Mouse (Mus musculus): ENCODE data around the gene Epn2. TPM values are rescaled to one million over a fixed set of nuclear protein-coding genes. Genes with fewer than 3 reads are reported as not detected.

The Epn2 gene
- polyA plus RNA-seq, 1 experiment from 2014 or later, result 20.9 TPM

DNA sequence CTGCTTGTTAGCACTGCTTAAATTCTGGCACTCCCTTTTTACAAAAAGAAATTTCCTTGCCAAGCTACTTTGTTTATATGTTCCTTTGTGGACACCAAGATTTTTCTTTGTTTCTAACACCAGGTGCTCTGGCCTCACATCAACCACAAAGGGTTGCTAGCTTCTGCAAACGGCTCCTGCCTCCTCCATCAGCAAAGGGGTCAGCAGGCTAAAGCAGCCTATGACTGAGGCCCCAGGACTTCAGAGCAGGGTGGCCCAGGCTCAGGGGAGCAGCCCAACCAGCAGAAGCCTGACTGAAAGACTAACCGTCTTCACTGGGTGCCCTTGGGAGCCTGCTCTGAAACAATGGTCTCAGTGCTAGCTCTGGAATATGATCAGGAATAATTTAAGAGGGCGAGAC, 22.0 kb upstream of the Epn2 start:
- H3K27ac ChIP-seq (ENCODE audit: low read length), result no peak overlapping the region
- no peak overlapping the region for H3K4me3 ChIP-seq (replicated peaks; ENCODE audit: low read length)
- 0 out of 2 replicates have a peak, but pooled peaks cover under 1% of the 10 kb centered on the region for H3K9me3 ChIP-seq (replicated peaks; ENCODE audit: control insufficient read depth, low read length)
- no peak overlapping the region for H3K4me2 ChIP-seq (ENCODE audit: low read depth, low read length)
- no peaks in the 10 kb centered on the region for H3K36me3 ChIP-seq (ENCODE audit: control insufficient read depth, insufficient read depth, low read length)
- no peak overlapping the region for H3K9ac ChIP-seq (ENCODE audit: low read length)
- ATAC-seq (ENCODE audit: insufficient read depth, low FRiP score), result no peak
- WGBS, result 53% methylated on average over 3 of the region's 3 CpGs
- H3K27me3 ChIP-seq (ENCODE audit: control insufficient read depth, insufficient read depth, low read length), result no peaks in the 10 kb centered on the region
- no peaks in the 10 kb centered on the region for H3K4me1 ChIP-seq (ENCODE audit: control insufficient read depth, insufficient read depth, low read length)

DNA sequence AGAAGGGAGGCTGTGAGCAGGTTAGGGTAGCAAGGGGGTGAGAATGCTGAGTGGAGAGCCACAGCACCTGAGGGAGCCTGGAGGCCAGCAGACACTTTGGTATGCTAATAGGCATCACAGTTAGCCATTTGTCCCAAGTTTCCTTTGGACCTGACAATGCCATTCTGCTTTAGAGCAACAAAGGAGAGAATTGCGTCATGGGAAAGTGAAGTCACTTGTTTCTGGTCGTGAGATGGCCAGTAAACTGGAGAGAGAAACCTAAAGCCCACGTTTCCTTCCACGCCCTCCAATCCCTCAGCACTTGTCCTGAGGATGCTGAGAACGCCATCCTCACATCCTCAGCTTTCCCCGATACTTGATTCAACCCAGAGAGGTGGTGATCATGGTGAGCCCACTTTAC, 18.9 kb upstream of the Epn2 start:
- no peaks in the 10 kb centered on the region for H3K27me3 ChIP-seq (ENCODE audit: control insufficient read depth, insufficient read depth, low read length)
- no peaks in the 10 kb centered on the region for H3K36me3 ChIP-seq (ENCODE audit: control insufficient read depth, insufficient read depth, low read length)
- no peak overlapping the region for H3K4me3 ChIP-seq (replicated peaks; ENCODE audit: low read length)
- no peak overlapping the region for H3K27ac ChIP-seq (ENCODE audit: low read length)
- no peaks in the 10 kb centered on the region for H3K9me3 ChIP-seq (replicated peaks; ENCODE audit: control insufficient read depth, low read length)
- WGBS, result 54% methylated on average over 6 of the region's 6 CpGs
- no peak overlapping the region for H3K9ac ChIP-seq (ENCODE audit: low read length)
- ATAC-seq (ENCODE audit: insufficient read depth, low FRiP score), result no peak
- H3K4me1 ChIP-seq (ENCODE audit: control insufficient read depth, insufficient read depth, low read length), result no peaks in the 10 kb centered on the region
- H3K4me2 ChIP-seq (ENCODE audit: low read depth, low read length), result no peak overlapping the region

DNA sequence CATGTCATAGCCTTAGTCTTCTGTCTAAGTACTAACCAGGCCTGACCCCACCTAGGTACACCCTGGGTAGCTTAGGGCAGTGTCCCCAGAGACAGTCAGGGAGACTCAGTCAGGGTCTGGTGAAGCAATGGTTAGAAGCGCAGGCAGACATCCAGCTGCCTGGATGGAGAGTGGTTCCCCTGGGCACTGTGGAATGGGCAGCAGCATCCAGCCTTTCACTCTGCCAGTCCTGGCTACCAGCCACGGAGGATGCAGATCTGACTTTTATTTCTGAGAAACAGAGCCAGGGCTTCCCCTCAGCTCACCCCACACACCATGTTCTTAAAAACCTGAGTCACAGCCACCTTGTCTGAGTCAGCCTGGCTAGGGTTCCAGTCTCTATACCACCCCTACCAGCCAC, 18.0 kb upstream of the Epn2 start:
- no peak for ATAC-seq (ENCODE audit: insufficient read depth, low FRiP score)
- H3K27me3 ChIP-seq (ENCODE audit: control insufficient read depth, insufficient read depth, low read length), result no peaks in the 10 kb centered on the region

DNA sequence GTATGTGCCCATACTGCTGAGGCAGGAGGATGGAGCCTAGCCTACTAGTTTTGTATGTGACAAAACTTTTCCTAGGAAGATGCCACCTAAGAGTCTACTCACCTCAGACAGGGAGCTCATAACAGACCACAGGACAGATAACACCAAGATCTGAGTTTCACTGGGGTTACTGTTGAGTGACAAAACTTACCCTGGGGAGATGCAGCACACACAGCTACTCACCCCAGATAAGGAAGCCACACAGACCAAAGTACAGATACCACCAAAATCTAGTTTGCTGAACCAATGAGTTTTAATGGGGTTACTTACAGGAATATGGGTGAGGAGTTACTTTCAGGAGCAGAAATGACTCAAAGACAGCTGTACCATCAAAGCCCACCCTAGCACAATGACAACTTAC, 13.6 kb upstream of the Epn2 start:
- no peaks in the 10 kb centered on the region for H3K4me1 ChIP-seq (ENCODE audit: control insufficient read depth, insufficient read depth, low read length)
- ATAC-seq (ENCODE audit: insufficient read depth, low FRiP score), result no peak
- no peak overlapping the region for H3K4me2 ChIP-seq (ENCODE audit: low read depth, low read length)
- H3K4me3 ChIP-seq (replicated peaks; ENCODE audit: low read length), result no peak overlapping the region
- H3K9me3 ChIP-seq (replicated peaks; ENCODE audit: control insufficient read depth, low read length), result no peaks in the 10 kb centered on the region
- H3K9ac ChIP-seq (ENCODE audit: low read length), result no peak overlapping the region
- no peaks in the 10 kb centered on the region for H3K36me3 ChIP-seq (ENCODE audit: control insufficient read depth, insufficient read depth, low read length)
- H3K27ac ChIP-seq (ENCODE audit: low read length), result no peak overlapping the region
- H3K27me3 ChIP-seq (ENCODE audit: control insufficient read depth, insufficient read depth, low read length), result no peaks in the 10 kb centered on the region

More for the DNA sequence above, 18.0 kb upstream of the Epn2 start:
- H3K9ac ChIP-seq (ENCODE audit: low read length), result no peak overlapping the region
- 73% methylated on average over 2 of the region's 2 CpGs for WGBS
- H3K4me3 ChIP-seq (replicated peaks; ENCODE audit: low read length), result no peak overlapping the region
- H3K9me3 ChIP-seq (replicated peaks; ENCODE audit: control insufficient read depth, low read length), result no peaks in the 10 kb centered on the region
- no peaks in the 10 kb centered on the region for H3K4me1 ChIP-seq (ENCODE audit: control insufficient read depth, insufficient read depth, low read length)
- no peaks in the 10 kb centered on the region for H3K36me3 ChIP-seq (ENCODE audit: control insufficient read depth, insufficient read depth, low read length)
- no peak overlapping the region for H3K27ac ChIP-seq (ENCODE audit: low read length)
- no peak overlapping the region for H3K4me2 ChIP-seq (ENCODE audit: low read depth, low read length)

DNA sequence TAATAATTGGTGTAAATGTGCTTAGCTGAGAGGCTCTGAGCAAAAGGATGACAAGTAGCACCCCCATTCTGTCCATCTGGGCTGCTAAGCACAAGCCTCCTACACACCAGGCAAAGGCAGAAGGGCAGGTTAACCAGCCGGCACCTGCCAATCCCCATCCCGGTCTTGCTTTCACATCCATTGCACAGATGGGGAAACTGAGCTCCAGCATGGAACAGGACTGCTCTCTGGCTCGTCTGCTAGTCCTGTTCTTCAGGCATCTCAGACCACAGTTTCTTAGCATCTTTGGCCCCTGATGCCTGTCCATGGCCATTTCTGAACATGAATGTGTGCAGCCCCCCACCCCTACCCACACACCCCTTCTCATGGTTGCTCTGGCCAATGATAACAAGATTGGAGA, 12.6 kb upstream of the Epn2 start:
- no peaks in the 10 kb centered on the region for H3K36me3 ChIP-seq (ENCODE audit: control insufficient read depth, insufficient read depth, low read length)
- no peaks in the 10 kb centered on the region for H3K9me3 ChIP-seq (replicated peaks; ENCODE audit: control insufficient read depth, low read length)
- H3K4me1 ChIP-seq (ENCODE audit: control insufficient read depth, insufficient read depth, low read length), result no peaks in the 10 kb centered on the region
- H3K27me3 ChIP-seq (ENCODE audit: control insufficient read depth, insufficient read depth, low read length), result no peaks in the 10 kb centered on the region
- no peak overlapping the region for H3K4me2 ChIP-seq (ENCODE audit: low read depth, low read length)
- WGBS, result 96% methylated on average over 3 of the region's 3 CpGs
- no peak overlapping the region for H3K4me3 ChIP-seq (replicated peaks; ENCODE audit: low read length)
- H3K9ac ChIP-seq (ENCODE audit: low read length), result no peak overlapping the region
- no peak for ATAC-seq (ENCODE audit: insufficient read depth, low FRiP score)
- H3K27ac ChIP-seq (ENCODE audit: low read length), result no peak overlapping the region

DNA sequence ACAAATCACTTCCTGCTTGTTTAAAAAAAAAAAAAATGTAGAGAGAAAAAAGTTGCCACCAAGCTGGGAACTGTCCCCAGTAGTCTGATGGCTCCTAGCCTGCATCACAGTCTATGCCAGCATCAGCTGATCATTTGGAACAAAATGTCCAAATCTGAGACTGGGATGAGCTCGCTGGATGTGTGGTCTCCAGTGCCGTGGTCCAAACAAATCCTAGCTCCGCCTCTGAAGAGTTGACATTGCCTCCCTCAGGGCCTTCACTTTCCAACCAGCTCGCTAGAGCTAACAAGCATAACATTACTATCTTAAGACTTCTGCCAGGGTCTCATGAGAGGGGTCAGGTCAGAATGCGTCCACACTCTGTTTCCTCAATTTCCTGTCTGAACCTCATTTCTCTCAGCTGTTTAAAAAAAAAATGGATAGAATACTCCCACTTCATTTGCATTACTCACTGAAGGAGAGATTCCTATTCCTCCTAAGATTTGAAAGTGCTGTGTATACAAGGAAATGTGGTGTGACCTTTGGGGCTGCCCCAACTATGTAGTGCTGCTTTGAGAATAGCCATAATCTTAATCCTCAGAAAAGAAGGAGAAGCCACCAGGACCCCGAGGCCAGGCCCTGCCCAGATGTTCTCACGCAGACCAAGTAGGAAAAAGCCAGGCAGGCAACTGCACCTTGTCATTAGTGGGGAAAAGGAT, 11.2 kb upstream of the Epn2 start:
- peak; percentile 44; the same call in 1 of the 2 replicates for ATAC-seq (ENCODE audit: insufficient read depth, low FRiP score)
- Histone ChIP-seq H3K4me1 (ENCODE audit: control insufficient read depth, insufficient read depth, low read length) (no peaks in the 10 kb centered on the region), H3K9ac (ENCODE audit: low read length) (no peak overlapping the region), H3K4me3 (replicated peaks; ENCODE audit: low read length) (no peak overlapping the region), H3K4me2 (ENCODE audit: low read depth, low read length) (no peak overlapping the region), H3K36me3 (ENCODE audit: control insufficient read depth, insufficient read depth, low read length) (no peaks in the 10 kb centered on the region), H3K27ac (ENCODE audit: low read length) (peak overlapping the region; percentile 50; the same call in 1 of the 2 replicates), H3K9me3 (replicated peaks; ENCODE audit: control insufficient read depth, low read length) (no peaks in the 10 kb centered on the region), H3K27me3 (ENCODE audit: control insufficient read depth, insufficient read depth, low read length) (no peaks in the 10 kb centered on the region)
- 34% methylated on average over 7 of the region's 7 CpGs for WGBS

DNA sequence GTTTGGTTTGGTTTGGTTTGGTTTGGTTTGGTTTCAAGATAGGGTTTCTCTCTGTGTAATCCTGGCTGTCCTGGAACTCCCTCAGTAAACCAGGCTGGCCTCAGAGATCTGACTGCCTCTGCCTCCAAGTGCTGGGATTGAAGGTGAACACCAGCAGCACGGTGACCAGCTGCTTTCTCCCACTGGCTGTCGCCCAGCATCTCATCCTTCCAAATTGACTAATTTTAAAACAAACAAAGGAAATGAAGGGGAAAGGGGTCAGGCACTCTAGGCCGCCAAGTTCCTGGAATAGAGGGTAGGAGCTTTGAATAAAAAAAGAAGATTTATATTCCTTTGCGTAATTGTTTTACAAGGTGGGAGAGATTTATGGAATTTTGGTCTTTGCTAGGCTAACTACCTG, 5.9 kb upstream of the Epn2 start:
- Histone ChIP-seq H3K4me2 (ENCODE audit: low read depth, low read length) (no peak overlapping the region), H3K27me3 (ENCODE audit: control insufficient read depth, insufficient read depth, low read length) (no peaks in the 10 kb centered on the region), H3K4me1 (ENCODE audit: control insufficient read depth, insufficient read depth, low read length) (no peaks in the 10 kb centered on the region), H3K36me3 (ENCODE audit: control insufficient read depth, insufficient read depth, low read length) (no peaks in the 10 kb centered on the region), H3K27ac (ENCODE audit: low read length) (no peak overlapping the region), H3K9ac (ENCODE audit: low read length) (no peak overlapping the region), H3K9me3 (replicated peaks; ENCODE audit: control insufficient read depth, low read length) (no peaks in the 10 kb centered on the region), H3K4me3 (replicated peaks; ENCODE audit: low read length) (no peak overlapping the region)
- no peak for ATAC-seq (ENCODE audit: insufficient read depth, low FRiP score)
- 41% methylated on average over 4 of the region's 4 CpGs for WGBS

DNA sequence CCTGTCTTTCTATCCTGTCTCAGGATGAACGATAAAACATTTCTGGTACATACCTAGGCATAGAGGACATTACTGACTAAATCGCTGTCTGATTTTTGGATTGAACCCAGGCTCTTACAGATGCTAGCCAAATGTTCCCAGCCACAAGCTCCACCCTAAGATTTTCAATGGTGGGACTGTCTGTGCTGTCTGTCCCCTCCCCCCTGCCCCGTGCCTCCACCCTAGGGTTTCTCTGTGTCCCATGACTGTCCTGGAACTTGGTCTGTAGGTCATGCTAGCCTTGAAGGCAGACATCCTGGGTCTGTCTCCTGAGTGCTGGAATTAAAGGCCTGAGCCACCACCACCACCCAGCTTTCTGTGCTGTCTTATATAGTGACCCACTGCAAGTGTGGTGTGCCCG, 5.3 kb upstream of the Epn2 start:
- Histone ChIP-seq H3K4me1 (ENCODE audit: control insufficient read depth, insufficient read depth, low read length) (no peaks in the 10 kb centered on the region), H3K27me3 (ENCODE audit: control insufficient read depth, insufficient read depth, low read length) (no peaks in the 10 kb centered on the region), H3K9me3 (replicated peaks; ENCODE audit: control insufficient read depth, low read length) (no peaks in the 10 kb centered on the region), H3K9ac (ENCODE audit: low read length) (no peak overlapping the region), H3K4me2 (ENCODE audit: low read depth, low read length) (no peak overlapping the region), H3K27ac (ENCODE audit: low read length) (no peak overlapping the region), H3K36me3 (ENCODE audit: control insufficient read depth, insufficient read depth, low read length) (no peaks in the 10 kb centered on the region), H3K4me3 (replicated peaks; ENCODE audit: low read length) (no peak overlapping the region)
- 66% methylated on average over 4 of the region's 4 CpGs for WGBS
- no peak for ATAC-seq (ENCODE audit: insufficient read depth, low FRiP score)

DNA sequence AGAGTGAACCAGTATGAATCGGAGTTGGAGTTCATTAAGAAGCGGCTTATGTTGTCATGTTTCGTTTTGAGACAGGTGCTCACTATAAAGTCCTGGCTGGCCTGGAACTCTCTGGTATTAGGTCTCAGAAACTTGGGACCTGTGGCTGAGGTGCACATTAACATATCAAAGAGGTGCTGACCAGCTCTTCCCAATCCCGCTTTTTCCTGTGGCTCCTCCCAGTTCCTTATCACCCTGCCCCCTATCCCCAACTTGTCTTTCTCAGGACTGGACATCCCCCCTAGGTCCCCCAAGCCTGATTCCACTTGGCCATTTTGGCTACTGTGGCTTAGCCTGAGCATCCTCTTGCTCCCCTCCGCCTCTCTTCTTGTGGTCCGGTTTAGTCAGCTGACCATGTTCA, 4.6 kb upstream of the Epn2 start:
- 85% methylated on average over 6 of the region's 6 CpGs for WGBS
- H3K36me3 ChIP-seq (ENCODE audit: control insufficient read depth, insufficient read depth, low read length), result no peaks in the 10 kb centered on the region
- no peak for ATAC-seq (ENCODE audit: insufficient read depth, low FRiP score)
- no peaks in the 10 kb centered on the region for H3K27me3 ChIP-seq (ENCODE audit: control insufficient read depth, insufficient read depth, low read length)
- H3K9ac ChIP-seq (ENCODE audit: low read length), result no peak overlapping the region
- no peaks in the 10 kb centered on the region for H3K4me1 ChIP-seq (ENCODE audit: control insufficient read depth, insufficient read depth, low read length)
- H3K4me3 ChIP-seq (replicated peaks; ENCODE audit: low read length), result no peak overlapping the region
- H3K9me3 ChIP-seq (replicated peaks; ENCODE audit: control insufficient read depth, low read length), result no peaks in the 10 kb centered on the region
- no peak overlapping the region for H3K27ac ChIP-seq (ENCODE audit: low read length)
- H3K4me2 ChIP-seq (ENCODE audit: low read depth, low read length), result no peak overlapping the region

Data from stomach, embryonic 16.5 days (tissue).